Mouse (Mus musculus) brain, embryonic 14.5 days (tissue): ENCODE measurements around the gene Ubxn10.

Source experiments
- CTCF ChIP-seq: fragments of 200-500 bp; IDR thresholded peaks from 2 replicates; pipeline ENCODE4 v1.5.1; 2012; ENCODE audit warnings: inconsistent platforms, mild to moderate bottlenecking, moderate library complexity, borderline replicate concordance; ENCODE audit not compliant: insufficient read depth, insufficient read length; ENCODE audit errors: extremely low read depth
- POLR2A ChIP-seq: fragments of 200-500 bp; IDR thresholded peaks from 2 replicates; pipeline ENCODE4 v1.6.1; 2012; ENCODE audit warnings: mild to moderate bottlenecking, inconsistent platforms, borderline replicate concordance; ENCODE audit not compliant: poor library complexity, insufficient read depth, insufficient read length, severe bottlenecking; ENCODE audit errors: extremely low read depth

DNA sequence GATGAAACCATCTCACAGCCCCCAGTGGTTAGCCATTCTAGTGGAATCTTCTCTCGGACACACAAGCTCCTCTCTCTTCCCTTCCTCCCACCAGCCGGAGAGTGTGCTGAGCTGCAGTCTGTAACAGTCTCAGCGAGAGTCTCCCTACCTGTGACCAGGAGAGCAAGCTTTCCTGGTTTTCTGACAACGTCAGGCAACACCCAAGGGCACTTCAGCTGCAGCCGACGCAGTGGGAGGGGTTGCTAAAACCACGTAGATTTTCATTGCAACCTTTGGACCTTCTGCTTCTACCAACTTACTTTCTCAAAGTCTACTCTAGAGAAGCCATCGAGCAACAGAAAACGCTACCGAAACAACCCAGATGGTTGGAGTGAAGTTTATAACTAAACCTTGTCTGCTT is 35.0 kb upstream of the Ubxn10 start:
- TF ChIP-seq POLR2A (no peak), CTCF (no peak)
